Mouse (Mus musculus): Measurements from ENCODE around the gene Mfsd4b4. TPM values are rescaled to one million over a fixed set of nuclear protein-coding genes. Genes with fewer than 3 reads are reported as not detected.

The Mfsd4b4 gene
- polyA plus RNA-seq, 1 experiment from 2014 or later = 5.2 TPM

DNA sequence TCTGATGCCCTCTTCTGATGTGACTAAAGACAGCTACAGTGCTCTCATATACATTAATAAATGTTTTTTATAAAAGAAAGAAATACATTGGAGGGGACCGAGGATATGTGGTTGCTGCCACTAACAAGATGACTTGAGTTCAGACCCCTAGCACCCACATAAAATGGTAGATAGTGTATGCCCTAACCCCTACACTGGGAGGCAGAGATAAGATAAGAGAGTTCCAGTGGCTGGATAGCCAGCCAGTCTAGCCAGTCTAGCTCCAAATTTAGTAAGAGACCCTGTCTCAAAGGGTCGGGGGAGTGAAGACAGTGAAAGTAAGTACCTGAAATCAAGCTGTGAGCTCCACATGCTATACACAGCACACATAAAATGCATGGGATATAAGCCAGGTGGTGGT is 33.5 kb downstream of the Mfsd4b4 start:
- no peaks in the 10 kb centered on the region for H3K4me1 ChIP-seq
- H3K27ac ChIP-seq = no peak overlapping the region
- no peak for DNase-seq (ENCODE audit: low spot score)
- H3K36me3 ChIP-seq = peaks cover 67% of the 10 kb centered on the region
- no peaks in the 10 kb centered on the region for H3K9me3 ChIP-seq (replicated peaks)
- no peak overlapping the region for H3K4me3 ChIP-seq
- H3K27me3 ChIP-seq (ENCODE audit: low read depth, poor library complexity, severe bottlenecking) = no peaks in the 10 kb centered on the region
- WGBS = 93% methylated on average over 2 of the region's 2 CpGs

DNA sequence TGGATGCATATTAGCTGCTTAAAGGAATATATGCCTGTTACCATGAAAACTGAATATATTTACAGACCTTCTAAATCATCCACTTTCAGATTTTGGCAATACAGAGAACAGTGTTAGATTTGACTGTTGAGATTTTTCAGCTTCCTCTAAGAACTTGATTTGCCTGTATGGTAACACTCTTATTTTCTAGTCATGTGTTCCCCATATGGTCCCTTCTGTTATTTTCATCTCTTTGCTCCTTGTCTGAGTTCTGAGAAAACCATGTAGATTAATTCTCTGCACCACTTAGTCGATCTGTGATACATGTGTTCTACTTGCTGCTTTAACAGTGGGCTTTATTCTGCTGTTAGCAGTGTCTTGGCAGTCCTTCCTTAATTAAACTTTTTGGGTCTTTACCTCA is 56.4 kb downstream of the Mfsd4b4 start:
- H3K4me3 ChIP-seq = no peak overlapping the region
- no peaks in the 10 kb centered on the region for H3K27me3 ChIP-seq (ENCODE audit: low read depth, poor library complexity, severe bottlenecking)
- no peak overlapping the region for H3K27ac ChIP-seq
- H3K9me3 ChIP-seq (replicated peaks) = no peaks in the 10 kb centered on the region
- peaks cover 62% of the 10 kb centered on the region for H3K36me3 ChIP-seq
- H3K4me1 ChIP-seq = no peaks in the 10 kb centered on the region
- 89% methylated on average over 1 of the region's 1 CpGs for WGBS
- no peak for DNase-seq (ENCODE audit: low spot score)

Other genes with a start within 250 kb of the Mfsd4b4 start
- gene Rev3l, start 167.1 kb downstream of the Mfsd4b4 start, polyA plus RNA-seq (2016; fragmentation: Nextera tagmentation; extraction: Ambion mirVana) = 11.3 and 11.9 TPM in 2 replicates
- gene Mfsd4b2, start 27.7 kb upstream of the Mfsd4b4 start, polyA plus RNA-seq (2016; fragmentation: Nextera tagmentation; extraction: Ambion mirVana) = not detected in 2 replicates
- gene Mfsd4b3, start 60.9 kb upstream of the Mfsd4b4 start, polyA plus RNA-seq (2016; fragmentation: Nextera tagmentation; extraction: Ambion mirVana) = 0.10 TPM in 1 of 2 replicates, not detected in the other
- gene Mfsd4b5, start 87.4 kb upstream of the Mfsd4b4 start, polyA plus RNA-seq (2016; fragmentation: Nextera tagmentation; extraction: Ambion mirVana) = 0.05 TPM in 1 of 2 replicates, not detected in the other
- gene Mfsd4b1, start 126.0 kb upstream of the Mfsd4b4 start, polyA plus RNA-seq (2016; fragmentation: Nextera tagmentation; extraction: Ambion mirVana) = not detected in 2 replicates
- gene Slc16a10, start 243.0 kb upstream of the Mfsd4b4 start, polyA plus RNA-seq (2016; fragmentation: Nextera tagmentation; extraction: Ambion mirVana) = 10.4 and 12.6 TPM in 2 replicates